Mouse (Mus musculus): ENCODE measurements around the gene Ranbp3.

DNA sequence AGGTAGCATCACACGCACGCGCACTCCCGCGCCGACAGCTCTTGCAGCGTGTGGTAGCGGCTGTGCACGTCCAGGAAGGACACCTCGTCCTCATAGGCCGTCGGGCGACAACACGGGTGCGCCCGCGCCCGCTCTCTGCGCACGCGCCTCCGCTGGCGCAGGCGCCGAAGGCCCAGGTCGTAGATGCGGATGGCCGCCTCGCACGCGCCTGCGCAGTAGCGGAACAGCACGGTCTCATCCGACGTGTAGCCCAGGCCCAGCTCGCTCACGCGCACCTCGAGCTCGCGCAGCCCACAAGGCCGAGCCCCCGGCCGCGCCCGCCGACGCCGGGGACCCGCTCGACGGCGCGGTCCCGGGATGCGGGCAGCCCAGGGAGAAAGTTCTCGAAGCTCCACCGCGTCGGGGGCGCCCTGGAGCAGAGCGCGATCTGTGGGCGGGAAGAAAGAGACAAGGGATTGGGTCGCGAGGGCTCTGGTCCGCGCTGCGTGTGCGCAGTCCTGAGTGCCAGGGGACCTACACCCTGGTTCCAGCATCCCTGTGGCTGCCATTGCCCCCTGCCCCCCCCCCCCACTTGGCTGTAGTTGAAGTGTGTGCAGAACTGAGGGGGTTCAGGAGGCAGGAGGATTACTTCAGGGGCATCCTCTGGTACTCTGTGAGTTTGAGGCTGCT lies 78.4 kb downstream of the Ranbp3 start:
- no peak for TF ChIP-seq CTCF (conservative IDR thresholded peaks at IDR 0.05; ENCODE audit: low read length)
- TF ChIP-seq POU5F1 (IDR thresholded peaks at IDR 0.05; ENCODE audit: borderline replicate concordance, low read length): no peak
- no peak for TF ChIP-seq NANOG (IDR thresholded peaks at IDR 0.05; ENCODE audit: borderline replicate concordance, low read length)
